Mouse (Mus musculus): Measurements from ENCODE around the gene Bmp2k.
"Not testable (repeated sequence)": the region's sequence is repeated elsewhere in the genome, so short reads cannot be mapped to it uniquely, and the experiment has no call there.

The Bmp2k gene

DNA sequence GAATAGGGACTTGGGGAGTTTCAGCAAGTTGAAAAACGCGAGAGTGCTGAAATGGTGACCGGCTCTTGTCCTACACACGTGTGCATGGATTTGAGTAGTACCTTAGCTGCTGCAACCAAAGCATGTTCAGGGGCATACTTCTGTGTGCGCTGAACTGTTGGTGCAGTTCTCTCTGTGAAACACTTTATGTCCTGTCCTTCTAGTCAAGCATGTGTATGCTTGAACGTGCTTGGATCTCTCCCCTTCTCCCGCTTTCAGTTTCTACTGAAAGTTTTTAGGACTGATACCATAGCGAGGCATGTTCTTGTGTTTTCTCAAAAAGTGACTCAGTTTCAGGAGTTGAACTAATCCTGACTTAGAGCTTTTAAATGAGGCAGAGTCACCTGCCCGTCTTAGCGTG lies 3.7 kb downstream of the Bmp2k start:
- no peak for DNase-seq (ENCODE audit: extremely low spot score, low read depth, low spot score)

DNA sequence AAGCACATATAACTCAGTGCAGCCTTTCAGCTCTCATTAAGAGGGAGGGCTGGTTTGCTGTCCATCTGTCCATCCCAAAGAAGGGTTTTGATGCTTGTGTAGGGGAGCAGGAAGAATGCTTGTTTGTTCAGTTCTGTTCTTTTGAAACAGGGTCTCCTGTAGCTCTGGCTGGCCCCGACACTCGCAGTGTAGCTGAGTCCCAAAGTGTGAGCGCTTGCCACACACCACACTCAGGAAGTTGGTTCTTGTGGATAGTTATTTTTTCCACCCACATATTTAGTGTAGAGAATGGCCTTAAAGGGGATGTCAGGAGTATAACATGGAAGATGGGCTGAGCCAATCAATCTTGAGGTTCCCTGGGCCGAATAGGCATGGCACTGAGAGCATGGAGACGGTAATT lies 4.1 kb downstream of the Bmp2k start:
- DNase-seq (ENCODE audit: extremely low spot score, low read depth, low spot score) = no peak

DNA sequence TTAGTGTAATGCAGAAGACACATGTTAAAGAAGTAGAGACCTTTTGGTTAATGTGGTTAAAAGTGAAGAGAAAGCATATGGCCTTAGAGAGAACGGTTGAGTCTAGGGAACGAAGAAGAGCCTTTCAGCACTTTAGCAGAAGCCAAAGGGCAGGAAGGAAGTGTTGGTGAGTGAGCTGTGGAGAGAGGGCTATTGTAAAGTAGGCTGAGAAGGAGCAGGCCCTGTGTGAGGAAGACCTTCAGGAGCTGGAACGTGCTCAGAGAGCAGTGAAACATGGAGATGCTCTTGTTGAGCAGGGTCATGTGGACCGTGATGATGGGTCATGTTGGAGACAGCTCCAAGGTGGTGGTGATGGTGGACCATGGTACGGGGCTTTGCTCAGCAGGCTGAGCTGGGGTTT lies 4.8 kb downstream of the Bmp2k start:
- no peak for DNase-seq (ENCODE audit: extremely low spot score, low read depth, low spot score)

DNA sequence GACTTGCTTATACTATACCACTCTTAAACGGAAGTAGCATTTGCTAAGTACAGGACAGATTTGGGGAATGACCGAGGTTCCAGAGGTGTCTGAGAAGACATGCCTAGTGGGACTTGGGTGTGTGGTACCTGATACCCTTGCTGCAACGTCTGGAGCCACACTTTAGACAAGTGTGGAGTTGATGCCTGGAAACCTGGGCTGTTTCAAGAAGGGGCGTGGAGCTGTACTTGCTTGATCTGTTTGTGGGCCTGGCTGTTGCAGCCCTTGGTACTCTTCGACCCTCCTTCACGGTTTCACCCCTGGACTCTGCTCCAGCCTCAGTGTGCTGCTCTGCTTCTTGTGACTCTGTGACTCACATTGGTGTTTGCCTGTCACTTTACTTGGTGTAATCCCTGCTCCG lies 5.4 kb downstream of the Bmp2k start:
- no peak for DNase-seq (ENCODE audit: extremely low spot score, low read depth, low spot score)

DNA sequence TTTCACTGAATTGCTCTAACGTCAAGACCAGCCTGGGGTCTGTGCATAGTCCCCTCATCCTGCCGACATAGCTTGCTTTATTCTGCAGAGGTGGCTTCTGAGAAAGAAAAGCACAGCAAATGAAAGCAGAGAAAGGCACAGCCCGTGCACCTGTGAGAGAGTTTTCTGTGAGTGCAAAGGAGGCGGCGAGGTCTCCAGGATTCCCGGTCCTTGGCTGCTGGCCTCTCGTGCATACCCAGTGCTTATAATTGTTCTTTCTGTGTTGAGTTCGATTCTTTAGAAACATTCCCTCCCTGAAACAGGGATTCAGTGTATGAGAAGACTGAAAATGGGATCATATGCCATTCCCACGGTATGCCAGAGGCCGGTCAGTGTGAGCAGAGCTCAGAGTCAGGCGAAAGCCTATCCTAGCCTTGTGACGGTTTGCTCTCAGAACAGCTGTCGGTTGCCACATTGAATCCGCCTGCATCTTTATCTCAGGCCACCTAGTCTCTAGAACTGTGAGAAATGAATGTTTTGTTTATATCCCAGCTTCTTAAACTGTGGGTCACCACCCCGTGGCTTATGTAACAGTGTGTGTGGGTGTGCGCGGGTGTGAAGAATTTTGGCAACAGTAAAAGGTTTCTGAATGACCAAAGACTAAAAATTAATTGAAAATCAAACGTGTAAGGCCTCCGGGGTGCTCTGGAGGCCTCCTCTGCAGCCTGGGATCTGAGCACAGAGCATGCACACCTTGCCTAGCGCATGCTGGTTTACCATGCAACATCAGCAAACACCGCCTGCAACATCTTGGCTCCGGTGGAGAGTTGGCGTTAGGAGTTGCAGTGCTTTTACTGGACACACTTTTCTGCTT lies 6.9 kb downstream of the Bmp2k start:
- no peak for DNase-seq (ENCODE audit: extremely low spot score, low read depth, low spot score)

DNA sequence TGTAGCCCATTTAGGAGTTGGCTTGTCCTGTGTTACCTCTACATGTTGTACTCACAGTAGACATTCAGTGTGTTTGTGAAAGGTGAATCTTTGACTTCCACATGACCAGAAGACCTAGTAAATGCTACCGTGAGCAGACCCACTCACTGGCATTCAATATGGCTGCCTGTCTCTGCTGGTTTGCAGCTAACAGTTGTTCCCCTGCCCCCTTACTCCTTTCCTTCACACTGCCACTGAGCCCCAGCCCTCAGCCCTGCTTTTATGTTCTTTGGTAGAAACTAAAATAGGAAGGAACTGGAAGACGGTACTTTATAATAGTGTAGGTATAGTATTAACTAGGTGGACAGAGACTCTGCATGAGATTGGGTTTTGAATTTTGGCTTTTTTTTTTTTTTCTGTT lies 8.4 kb downstream of the Bmp2k start:
- DNase-seq (ENCODE audit: extremely low spot score, low read depth, low spot score) = no peak

DNA sequence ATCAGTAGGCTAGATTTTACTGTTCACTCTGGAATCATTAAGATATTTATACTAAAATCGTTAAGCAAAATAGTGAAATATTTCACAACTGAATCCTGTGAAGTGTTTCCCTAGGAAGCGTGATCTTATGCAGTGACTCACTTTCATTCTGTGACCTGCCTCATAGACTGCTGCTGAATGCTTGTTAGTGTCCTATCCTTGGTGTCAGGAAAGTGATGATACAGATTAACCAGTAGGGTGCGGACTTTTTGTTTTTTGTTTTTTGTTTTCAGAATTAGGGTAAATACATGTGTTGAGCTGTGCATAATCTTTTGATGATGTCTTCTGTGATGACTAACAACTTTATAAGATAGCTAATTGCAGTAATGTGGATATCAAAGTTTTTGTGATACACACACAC lies 9.4 kb downstream of the Bmp2k start:
- no peak for DNase-seq (ENCODE audit: extremely low spot score, low read depth, low spot score)

DNA sequence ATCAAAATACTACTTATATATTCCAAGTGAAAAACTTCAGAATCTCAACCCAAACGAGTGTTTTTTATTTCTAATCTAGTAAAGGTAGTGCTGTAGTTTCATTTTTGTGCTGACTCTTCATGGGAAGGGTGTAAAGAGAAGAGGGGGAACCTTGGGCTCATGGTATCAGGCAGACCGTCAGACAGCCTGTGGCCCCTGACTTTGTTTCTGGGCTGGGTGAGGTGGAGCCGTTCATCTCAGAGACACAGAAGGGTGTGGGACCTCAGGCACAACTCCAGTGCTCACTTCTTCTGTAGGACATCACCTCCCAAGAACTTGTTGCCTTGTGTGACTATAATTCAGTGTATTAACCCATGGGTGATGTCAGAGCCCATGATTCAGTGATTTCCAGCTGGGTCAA lies 10.0 kb downstream of the Bmp2k start:
- DNase-seq (ENCODE audit: extremely low spot score, low read depth, low spot score) = no peak

DNA sequence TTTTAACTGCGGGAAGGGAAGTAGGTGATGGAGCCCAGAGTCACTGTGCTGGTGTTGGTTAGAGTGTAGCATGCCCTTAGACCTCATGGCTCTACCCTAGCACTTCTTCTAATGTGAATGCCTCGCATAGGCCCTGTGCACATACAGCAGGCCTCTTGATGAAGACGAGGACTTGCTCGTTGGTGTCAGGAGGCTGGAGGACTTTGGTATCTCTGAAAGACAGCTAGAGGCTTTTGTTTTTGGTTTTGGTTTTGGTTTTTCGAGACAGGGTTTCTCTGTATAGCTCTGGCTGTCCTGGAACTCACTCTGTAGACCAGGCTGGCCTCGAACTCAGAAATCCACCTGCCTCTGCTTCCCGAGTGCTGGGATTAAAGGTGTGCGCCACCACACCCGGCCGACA lies 11.7 kb downstream of the Bmp2k start:
- not testable (repeated sequence) for DNase-seq (ENCODE audit: extremely low spot score, low read depth, low spot score)

DNA sequence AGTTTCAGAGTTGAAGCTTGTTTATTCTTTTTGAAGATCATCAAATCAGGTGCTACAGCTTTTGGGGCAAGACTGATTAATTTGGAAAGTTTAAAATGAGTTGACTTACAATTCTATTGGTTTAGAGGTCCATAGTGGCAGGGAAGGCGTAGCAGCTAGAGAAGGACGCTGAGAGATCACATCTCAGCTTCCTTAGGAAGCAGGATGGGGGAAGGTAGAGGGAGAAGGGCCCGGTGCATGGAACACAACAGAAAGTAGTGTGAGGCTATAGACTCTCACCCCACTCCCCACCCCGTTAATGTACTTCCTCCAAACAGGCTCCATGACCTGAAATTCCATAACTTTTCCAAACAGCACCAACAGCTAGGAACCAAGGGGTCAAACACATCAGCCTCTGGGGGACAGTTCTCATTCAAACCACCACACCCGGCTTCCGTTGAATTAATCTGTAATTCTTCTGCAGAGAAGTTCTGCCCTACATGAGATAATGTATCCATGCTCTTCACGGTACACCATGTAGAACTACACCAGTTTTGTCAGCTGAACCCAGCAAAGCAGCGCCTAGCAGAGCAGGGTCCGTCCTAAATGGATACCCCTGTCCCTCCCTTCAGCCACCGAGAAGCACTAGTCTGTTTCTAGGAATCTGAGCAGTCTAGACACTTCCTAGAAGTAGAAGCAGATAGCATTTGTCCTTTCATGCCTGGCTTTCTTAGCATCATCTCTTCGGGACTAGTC lies 12.3 kb downstream of the Bmp2k start:
- DNase-seq (ENCODE audit: extremely low spot score, low read depth, low spot score) = no peak

DNA sequence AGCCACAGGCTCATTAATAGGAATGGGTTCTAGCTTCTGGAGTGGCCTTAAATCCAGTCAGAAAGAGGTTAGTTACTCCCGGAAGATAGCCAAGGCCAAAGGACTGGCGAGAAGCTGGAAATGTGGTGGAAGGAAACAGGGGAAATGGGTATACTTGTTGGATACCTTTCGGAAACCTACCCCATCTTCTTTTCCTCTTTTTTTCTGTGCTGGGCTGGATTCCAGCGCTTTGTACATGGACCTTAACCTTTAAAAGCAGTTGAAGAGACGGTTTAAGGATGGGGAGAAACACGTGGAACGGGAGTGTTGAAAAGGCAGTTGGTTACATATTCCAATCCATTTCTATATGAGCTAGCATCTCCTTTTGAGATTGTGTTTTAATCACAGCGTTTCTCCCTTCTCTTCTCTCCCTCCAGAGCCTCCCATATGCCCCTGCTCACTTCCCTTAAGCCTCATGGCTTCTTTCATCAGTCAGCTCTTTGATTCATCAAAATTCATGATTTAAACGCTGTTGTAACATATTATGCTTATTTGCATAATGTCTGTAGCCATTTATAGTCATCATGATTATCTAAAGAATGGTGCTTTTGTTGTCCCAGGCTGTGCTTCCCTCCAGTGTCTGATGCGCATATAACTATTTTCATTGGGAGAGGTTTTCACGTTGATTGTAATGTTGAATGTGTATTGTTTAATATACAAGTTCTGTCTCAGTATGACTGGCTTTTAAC lies 18.5 kb downstream of the Bmp2k start:
- no peak for DNase-seq (ENCODE audit: extremely low spot score, low read depth, low spot score)

DNA sequence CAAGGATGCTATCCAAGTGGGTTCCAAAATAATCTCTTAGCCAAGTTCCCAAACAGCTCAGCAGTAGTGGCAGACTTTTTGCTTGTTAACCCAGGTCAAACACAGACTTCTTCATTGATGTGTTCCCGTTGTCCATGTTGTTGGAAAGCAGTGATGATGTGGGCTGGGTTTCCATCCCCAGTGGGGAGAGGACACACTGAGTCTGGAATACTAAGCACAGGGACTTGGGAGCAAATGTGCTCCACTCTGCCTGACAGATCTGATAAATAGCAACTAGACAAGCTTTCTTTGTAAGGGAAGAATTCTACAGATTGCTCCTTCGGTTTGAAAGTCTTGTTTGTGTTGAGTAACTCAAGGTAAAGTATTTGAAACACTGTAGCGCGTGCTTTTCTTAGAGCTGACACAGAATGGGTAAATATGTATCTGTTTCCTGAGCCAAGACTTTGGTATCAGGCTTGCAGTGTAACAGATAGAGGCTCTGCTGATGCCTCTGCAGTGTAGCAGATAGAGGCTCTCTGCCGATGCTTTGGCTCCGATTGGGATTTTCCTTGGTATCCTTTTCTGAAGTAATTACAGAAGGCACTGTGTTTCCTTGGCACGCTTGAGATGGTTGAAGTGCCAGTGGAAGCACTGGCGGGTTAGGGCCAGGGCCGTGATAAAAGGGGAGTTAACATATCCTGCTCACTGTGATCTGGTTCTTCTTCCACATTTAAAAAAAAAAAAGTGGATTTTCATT lies 19.5 kb downstream of the Bmp2k start:
- DNase-seq (ENCODE audit: extremely low spot score, low read depth, low spot score) = no peak

DNA sequence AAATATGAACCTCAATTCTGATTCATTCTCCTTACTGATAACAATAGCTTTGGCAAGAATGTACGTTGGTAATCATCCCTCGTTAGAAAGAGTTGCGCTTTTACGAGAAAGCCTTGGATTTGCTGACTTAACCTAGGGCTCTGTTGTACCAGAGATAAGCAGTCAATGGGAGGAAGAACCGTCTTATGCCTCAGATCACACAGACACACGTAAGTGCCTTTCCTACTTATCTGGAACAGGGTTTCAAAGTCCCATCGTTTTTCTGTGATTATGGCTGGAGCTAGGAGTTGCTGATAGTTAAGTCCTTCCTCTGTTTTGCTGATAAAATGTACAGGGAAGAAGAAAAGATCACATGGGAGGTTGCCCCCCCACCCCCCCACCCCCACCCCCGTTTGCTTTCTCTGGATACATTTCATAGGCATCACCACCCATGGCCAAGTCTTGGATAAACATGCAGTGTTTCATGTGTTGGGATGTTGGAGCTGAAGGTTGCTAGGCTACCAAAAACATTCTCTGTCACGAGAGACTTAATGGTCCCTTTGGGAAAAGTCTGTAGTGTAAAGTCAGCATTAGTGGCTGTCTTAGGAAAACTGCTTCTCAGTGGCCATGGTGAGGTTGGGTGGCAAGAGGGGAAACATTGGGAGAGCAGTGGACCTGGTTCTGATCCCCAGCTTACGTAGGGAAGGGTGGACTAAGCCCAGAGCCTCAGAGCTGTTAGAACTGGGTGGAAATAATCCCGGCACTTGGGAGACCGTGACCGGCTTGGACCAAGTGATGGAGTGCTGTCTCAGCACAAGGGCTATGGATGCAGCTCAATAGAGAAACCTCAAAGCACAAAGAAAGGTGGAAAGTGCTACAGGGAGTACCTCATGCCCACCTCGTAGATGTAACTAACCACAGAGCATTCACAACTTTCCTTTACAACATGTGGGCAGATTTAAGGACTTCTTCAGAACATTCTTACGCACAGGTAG lies 25.1 kb downstream of the Bmp2k start:
- no peak for DNase-seq (ENCODE audit: extremely low spot score, low read depth, low spot score)

DNA sequence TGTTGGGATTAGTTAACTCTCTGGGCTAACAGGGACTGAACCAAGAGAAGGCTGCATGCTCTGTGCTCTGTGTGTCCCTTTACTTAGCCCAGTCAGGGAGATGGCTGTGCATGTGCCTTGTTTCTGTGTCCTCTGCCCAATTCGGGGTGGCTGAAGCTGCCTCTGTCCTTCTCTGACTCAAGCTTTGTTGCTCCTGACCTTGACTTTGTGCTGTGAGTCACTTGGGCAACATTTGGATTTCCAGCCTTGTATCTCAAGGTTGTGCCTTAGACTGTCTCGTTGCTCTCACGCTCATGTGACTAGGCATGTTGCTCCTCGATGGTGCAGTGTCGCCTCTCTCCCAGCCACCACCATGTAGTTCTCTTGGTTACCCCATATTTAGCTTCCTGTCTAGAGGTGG lies 27.3 kb downstream of the Bmp2k start:
- no peak for DNase-seq (ENCODE audit: extremely low spot score, low read depth, low spot score)

DNA sequence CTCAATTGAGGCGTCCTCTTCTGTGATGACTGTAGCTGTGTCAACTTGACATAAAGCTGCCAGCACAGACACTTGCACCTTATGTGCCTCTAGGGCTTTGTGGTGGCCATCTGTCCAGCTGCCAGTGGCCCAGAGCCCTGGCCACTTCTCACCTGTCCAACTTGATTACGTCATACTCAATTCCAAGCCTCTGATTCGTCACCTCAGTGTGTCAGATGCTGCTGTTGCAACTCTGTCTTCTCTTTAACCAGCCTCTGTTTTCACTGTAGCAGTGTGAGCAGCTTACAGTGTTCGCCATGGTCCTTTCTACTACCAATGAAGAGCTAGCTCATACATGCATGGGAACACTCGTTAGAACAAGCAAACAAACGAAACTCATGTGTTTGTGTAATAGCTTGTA lies 28.2 kb downstream of the Bmp2k start:
- no peak for DNase-seq (ENCODE audit: extremely low spot score, low read depth, low spot score)

DNA sequence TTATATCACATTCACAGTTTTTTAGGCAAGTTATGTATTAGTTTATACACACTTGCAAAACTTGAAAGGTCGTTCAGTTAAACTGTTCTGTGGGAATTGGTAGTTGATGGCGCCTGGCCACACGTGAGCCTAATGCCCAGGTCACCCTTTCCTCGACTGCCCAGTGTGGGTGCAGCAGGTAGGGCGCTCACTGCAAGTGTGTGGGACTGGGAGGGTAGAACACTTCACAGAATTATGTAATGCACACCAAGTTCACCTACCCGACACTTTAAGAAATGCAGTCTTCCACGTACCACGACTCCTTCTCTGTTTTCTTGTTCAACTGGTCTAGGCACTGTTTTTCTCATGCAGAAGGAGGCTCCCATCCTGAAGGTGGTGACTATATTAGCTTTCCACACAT lies 30.5 kb downstream of the Bmp2k start:
- no peak for DNase-seq (ENCODE audit: extremely low spot score, low read depth, low spot score)

DNA sequence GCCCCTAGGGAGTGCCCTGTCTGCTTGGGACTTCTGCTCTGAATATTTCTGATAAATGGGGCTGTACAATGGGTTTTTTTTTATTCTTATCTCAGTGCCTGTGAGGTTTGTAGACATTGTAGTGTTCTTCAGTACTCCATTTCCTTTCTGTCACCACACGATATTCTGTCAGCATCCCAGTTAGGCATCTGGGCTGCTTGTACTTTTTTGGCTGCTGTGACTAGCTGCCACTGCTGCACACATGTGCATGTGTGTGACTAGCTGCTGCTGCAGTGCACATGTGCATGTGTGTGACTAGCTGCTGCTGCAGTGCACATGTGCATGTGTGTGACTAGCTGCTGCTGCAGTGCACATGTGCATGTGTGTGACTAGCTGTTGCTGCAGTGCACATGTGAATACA lies 31.4 kb downstream of the Bmp2k start:
- not testable (repeated sequence) for DNase-seq (ENCODE audit: extremely low spot score, low read depth, low spot score)

DNA sequence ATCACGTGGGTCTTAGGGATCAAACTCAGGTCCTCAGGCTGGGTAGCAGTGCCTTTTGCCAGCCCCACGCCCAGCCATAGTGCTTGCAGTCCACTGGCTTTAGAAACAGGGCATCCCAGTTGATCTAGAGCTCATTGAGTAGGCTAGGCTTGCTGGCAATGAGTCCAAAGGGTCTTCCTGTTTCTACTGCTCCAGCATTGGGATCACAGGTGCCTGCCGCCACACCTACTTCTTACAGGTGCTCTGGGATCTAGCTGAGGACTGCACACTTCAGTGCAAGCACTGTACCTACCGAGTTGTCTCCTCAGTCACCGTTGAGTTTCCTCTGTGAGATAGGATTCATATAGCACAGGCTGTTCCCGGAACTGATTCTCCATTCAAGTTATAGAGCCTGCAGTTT lies 34.3 kb downstream of the Bmp2k start:
- DNase-seq (ENCODE audit: extremely low spot score, low read depth, low spot score) = no peak

DNA sequence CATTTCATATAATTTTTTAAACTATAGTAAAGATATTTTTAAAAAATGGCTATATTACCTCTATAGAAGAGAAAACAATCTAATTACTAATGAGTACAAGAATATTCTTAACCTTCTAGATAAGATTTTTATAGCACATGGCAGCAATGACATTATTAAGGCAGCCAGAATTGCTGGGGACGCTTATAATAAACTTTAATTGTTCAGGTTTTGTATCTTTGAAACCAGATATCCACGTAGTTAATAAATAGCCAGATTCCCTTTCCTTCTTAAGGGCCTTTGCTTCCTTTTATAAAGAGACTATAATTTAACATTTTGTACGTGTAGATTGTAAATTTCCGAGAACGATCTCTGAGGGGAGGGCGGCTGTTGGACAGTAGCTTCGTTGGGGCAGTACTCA lies 47.8 kb downstream of the Bmp2k start:
- no peak for DNase-seq (ENCODE audit: extremely low spot score, low read depth, low spot score)

DNA sequence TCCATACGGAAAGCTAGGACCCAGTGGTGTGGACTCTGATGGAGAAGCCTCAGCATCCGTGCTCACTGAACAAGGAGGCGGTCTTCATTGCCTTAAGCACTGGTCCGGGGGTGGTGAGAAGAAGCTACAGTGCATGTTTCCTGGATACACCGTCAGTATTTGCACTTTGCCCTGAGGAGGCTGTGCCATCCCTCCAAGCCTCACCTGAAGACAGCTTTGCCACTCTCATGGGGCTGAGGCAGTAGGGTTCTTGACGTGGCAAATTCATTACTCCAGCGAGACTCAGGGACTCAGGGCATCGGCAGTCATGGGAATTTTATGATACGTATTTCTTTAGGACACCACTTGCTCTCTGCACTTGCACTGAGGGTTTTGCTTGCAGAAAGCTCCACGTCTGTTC lies 49.2 kb downstream of the Bmp2k start:
- no peak for DNase-seq (ENCODE audit: extremely low spot score, low read depth, low spot score)
